Comparison of ENCODE assay signal across 14 mouse cellular contexts in genomic region chr9:103873876-103874275, GRCm38 (mm10).
"Had no signal": no experiment of that assay in that cellular context is flagged by ENCODE, and none has a peak within 500 bp of the region (broad histone marks: within the 10 kb centered on the region; RNA-seq: fewer than 3 reads in every experiment).

No protein-coding gene starts in this region.

- H3K9ac ChIP-seq: liver, embryonic 13.5 days; liver, postnatal 0 days; lung, embryonic 15.5 days; neural tube, embryonic 12.5 days had no signal

- H3K27me3 ChIP-seq: liver, embryonic 13.5 days; lung, embryonic 15.5 days; megakaryocyte, embryonic 14.5 days; neural tube, embryonic 12.5 days had no signal

- H3K4me1 ChIP-seq: liver, embryonic 13.5 days; megakaryocyte, embryonic 14.5 days; neural tube, embryonic 12.5 days had no signal

- H3K4me3 ChIP-seq: layer of hippocampus, adult 2 months; liver, embryonic 13.5 days; lung, embryonic 15.5 days; megakaryocyte, embryonic 14.5 days; neural tube, embryonic 12.5 days had no signal

- H3K27ac ChIP-seq: kidney, postnatal 0 days; layer of hippocampus, adult 2 months; liver, embryonic 13.5 days; lung, embryonic 15.5 days; macrophage; neural tube, embryonic 12.5 days; stomach, postnatal 0 days had no signal

- H3K4me2 ChIP-seq: liver, embryonic 13.5 days; lung, embryonic 15.5 days; midbrain, embryonic 11.5 days; neural tube, embryonic 12.5 days had no signal

- H3K9me3 ChIP-seq: liver, embryonic 13.5 days; lung, embryonic 15.5 days; neural tube, embryonic 12.5 days had no signal

- ATAC-seq: liver, postnatal 0 days had no signal

- H3K36me3 ChIP-seq: liver, embryonic 13.5 days; lung, embryonic 15.5 days; neural tube, embryonic 12.5 days had no signal

- DNase-seq: kidney, adult 8-10 months; liver; liver, embryonic 13.5 days; liver, postnatal 0 days; lung, postnatal 14 days; thymus, postnatal 4 days had no signal
